Mouse (Mus musculus): ENCODE measurements around the gene Chst12. TPM values are rescaled to one million over a fixed set of nuclear protein-coding genes. Genes with fewer than 3 reads are reported as not detected.
A peak's percentile ranks its signal among the peaks of the same experiment; 100 is the strongest.
"Not testable (repeated sequence)": the region's sequence is repeated elsewhere in the genome, so short reads cannot be mapped to it uniquely, and the experiment has no call there.

Gene Chst12
- 19.9 and 21.7 TPM in 2 replicates for polyA plus RNA-seq (2015; fragmentation: Nextera tagmentation; extraction: Ambion mirVana)

GRCm38 (mm10) chr5:140505208-140505780 is at the start of gene Chst12:
Gene Chst12 (plus strand): TSS chr5:140505550.
- Histone ChIP-seq H3K9ac (replicated peaks; ENCODE audit: low read depth) (peak within 1 kb of the TSS; percentile 45; the same call in 1 of the 2 replicates), H3K4me1 (ENCODE audit: insufficient read depth, low read depth, low read length) (peaks cover 11% of the 10 kb centered on the region; the same call in 1 of the 2 replicates), H3K9me3 (ENCODE audit: low read length) (no peaks in the 10 kb centered on the region), H3K4me2 (replicated peaks; ENCODE audit: low read depth, low read length) (peak within 1 kb of the TSS; percentile 64), H3K36me3 (ENCODE audit: insufficient read depth, low read length) (no peaks in the 10 kb centered on the region), H3K27ac (ENCODE audit: low read length) (peak within 1 kb of the TSS; percentile 66), H3K27me3 (replicated peaks; ENCODE audit: insufficient read depth, low read length) (no peaks in the 10 kb centered on the region), H3K4me3 (ENCODE audit: low read depth, low read length) (peak within 1 kb of the TSS; percentile 45)
- 2% methylated on average over 37 of the region's 38 CpGs for WGBS
- no peak for TF ChIP-seq CTCF (IDR thresholded peaks at IDR 0.05)
- no peak; the same call in 1 of the 2 replicates for TF ChIP-seq EP300 (IDR thresholded peaks at IDR 0.05)
- peak; percentile 96 for ATAC-seq
- peak; percentile 99 for DNase-seq (ENCODE audit: low spot score)

DNA sequence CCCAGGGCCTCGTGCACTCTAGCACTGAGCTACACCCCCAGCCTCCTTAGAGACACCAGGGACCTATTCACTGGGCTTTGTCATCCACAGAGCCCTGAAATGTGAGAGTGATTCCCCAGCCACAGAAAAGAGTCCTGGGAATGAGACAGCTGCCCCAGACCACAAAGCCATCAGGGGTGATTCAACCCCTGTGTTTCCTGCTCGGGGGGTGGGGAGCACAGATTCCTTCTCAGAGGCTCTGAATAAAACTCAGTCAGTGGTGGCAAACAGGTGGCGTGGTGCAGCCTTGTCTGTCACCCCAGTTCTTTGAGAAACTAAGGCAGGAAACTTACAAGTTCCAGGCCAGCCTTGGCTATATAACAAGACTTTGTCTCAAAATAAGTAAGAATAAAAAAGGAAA is 43.9 kb upstream of the Chst12 start:
- 74% methylated on average over 3 of the region's 3 CpGs for WGBS
- H3K4me1 ChIP-seq (ENCODE audit: insufficient read depth, low read depth, low read length), result no peaks in the 10 kb centered on the region
- no peak for ATAC-seq
- H3K27me3 ChIP-seq (replicated peaks; ENCODE audit: insufficient read depth, low read length), result no peaks in the 10 kb centered on the region
- H3K4me2 ChIP-seq (replicated peaks; ENCODE audit: low read depth, low read length), result no peak overlapping the region
- H3K36me3 ChIP-seq (ENCODE audit: insufficient read depth, low read length), result no peaks in the 10 kb centered on the region
- H3K27ac ChIP-seq (ENCODE audit: low read length), result no peak overlapping the region
- H3K4me3 ChIP-seq (ENCODE audit: low read depth, low read length), result no peak overlapping the region
- H3K9ac ChIP-seq (replicated peaks; ENCODE audit: low read depth), result no peak overlapping the region
- TF ChIP-seq CTCF (IDR thresholded peaks at IDR 0.05) (no peak), EP300 (IDR thresholded peaks at IDR 0.05) (no peak)
- DNase-seq (ENCODE audit: low spot score), result no peak
- no peaks in the 10 kb centered on the region for H3K9me3 ChIP-seq (ENCODE audit: low read length)

GRCm38 (mm10) chr5:140463151-140463550 is 42.2 kb upstream of the Chst12 start:
- H3K9me3 ChIP-seq (ENCODE audit: low read length); H3K36me3 ChIP-seq (ENCODE audit: insufficient read depth, low read length); H3K9ac ChIP-seq (replicated peaks; ENCODE audit: low read depth); ATAC-seq; H3K27me3 ChIP-seq (replicated peaks; ENCODE audit: insufficient read depth, low read length); DNase-seq (ENCODE audit: low spot score); H3K4me1 ChIP-seq (ENCODE audit: insufficient read depth, low read depth, low read length); H3K4me2 ChIP-seq (replicated peaks; ENCODE audit: low read depth, low read length); H3K4me3 ChIP-seq (ENCODE audit: low read depth, low read length); H3K27ac ChIP-seq (ENCODE audit: low read length): not testable (repeated sequence)
- WGBS, result 75% methylated on average over 2 of the region's 2 CpGs

GRCm38 (mm10) chr5:140464943-140465342 is 40.4 kb upstream of the Chst12 start:
- no peak for TF ChIP-seq EP300 (IDR thresholded peaks at IDR 0.05)
- TF ChIP-seq CTCF (IDR thresholded peaks at IDR 0.05), result no peak
- Histone ChIP-seq H3K9ac (replicated peaks; ENCODE audit: low read depth) (no peak overlapping the region), H3K4me3 (ENCODE audit: low read depth, low read length) (no peak overlapping the region), H3K4me1 (ENCODE audit: insufficient read depth, low read depth, low read length) (no peaks in the 10 kb centered on the region), H3K27me3 (replicated peaks; ENCODE audit: insufficient read depth, low read length) (no peaks in the 10 kb centered on the region), H3K27ac (ENCODE audit: low read length) (no peak overlapping the region), H3K4me2 (replicated peaks; ENCODE audit: low read depth, low read length) (no peak overlapping the region), H3K9me3 (ENCODE audit: low read length) (no peaks in the 10 kb centered on the region), H3K36me3 (ENCODE audit: insufficient read depth, low read length) (no peaks in the 10 kb centered on the region)
- DNase-seq (ENCODE audit: low spot score) (no peak), ATAC-seq (no peak)
- 85% methylated on average over 2 of the region's 2 CpGs for WGBS

DNA sequence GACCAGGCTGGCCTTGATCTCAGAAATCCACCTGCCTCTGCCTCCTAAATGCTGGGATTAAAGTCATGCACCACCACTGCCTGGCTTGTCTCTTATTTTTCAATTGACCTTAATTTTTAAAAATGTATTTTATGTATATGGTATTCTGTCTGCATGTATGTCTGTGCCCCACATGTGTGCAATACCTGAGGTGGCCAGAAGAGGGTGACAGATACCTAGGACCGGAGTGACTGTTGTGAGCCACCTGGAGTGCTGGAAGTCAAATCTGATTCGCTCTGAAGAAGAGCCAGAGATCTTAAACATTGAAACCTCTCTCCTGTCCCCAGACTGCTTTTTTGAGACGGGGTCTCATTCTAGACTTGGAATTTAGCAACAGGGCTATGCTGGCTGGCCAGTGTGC is 33.0 kb upstream of the Chst12 start:
- TF ChIP-seq CTCF (IDR thresholded peaks at IDR 0.05) (peak; percentile 58), EP300 (IDR thresholded peaks at IDR 0.05) (no peak)
- no peak overlapping the region for H3K27ac ChIP-seq (ENCODE audit: low read length)
- no peaks in the 10 kb centered on the region for H3K36me3 ChIP-seq (ENCODE audit: insufficient read depth, low read length)
- no peaks in the 10 kb centered on the region for H3K27me3 ChIP-seq (replicated peaks; ENCODE audit: insufficient read depth, low read length)
- no peak overlapping the region for H3K9ac ChIP-seq (replicated peaks; ENCODE audit: low read depth)
- DNase-seq (ENCODE audit: low spot score), result no peak
- H3K4me2 ChIP-seq (replicated peaks; ENCODE audit: low read depth, low read length), result no peak overlapping the region
- 81% methylated on average over 3 of the region's 3 CpGs for WGBS
- no peak for ATAC-seq
- no peaks in the 10 kb centered on the region for H3K4me1 ChIP-seq (ENCODE audit: insufficient read depth, low read depth, low read length)
- no peaks in the 10 kb centered on the region for H3K9me3 ChIP-seq (ENCODE audit: low read length)
- H3K4me3 ChIP-seq (ENCODE audit: low read depth, low read length), result no peak overlapping the region

DNA sequence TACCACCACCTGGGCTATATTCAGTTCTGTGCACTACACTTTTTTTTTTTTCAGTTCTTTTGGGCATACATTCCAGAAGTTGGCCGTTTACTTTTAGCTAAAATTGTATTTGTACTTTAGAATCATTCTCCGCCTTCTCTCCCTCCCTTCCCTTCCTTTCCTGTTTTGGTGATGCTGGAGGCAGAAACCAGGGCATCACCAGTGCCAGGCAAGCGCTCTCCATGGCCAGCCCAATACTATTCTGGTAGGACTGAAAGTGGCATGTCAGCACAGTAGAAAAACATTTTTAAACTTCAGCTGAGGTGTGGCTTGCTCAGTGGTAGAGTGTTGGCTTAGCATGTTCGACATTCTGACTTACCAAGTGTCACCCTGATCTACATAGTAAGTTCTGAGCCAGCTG is 23.9 kb upstream of the Chst12 start:
- H3K4me3 ChIP-seq (ENCODE audit: low read depth, low read length), result no peak overlapping the region
- no peaks in the 10 kb centered on the region for H3K27me3 ChIP-seq (replicated peaks; ENCODE audit: insufficient read depth, low read length)
- ATAC-seq (no peak), DNase-seq (ENCODE audit: low spot score) (no peak)
- no peaks in the 10 kb centered on the region for H3K36me3 ChIP-seq (ENCODE audit: insufficient read depth, low read length)
- no peak for TF ChIP-seq EP300 (IDR thresholded peaks at IDR 0.05)
- TF ChIP-seq CTCF (IDR thresholded peaks at IDR 0.05), result no peak
- WGBS, result 56% methylated on average over 4 of the region's 4 CpGs
- H3K9ac ChIP-seq (replicated peaks; ENCODE audit: low read depth), result no peak overlapping the region
- no peak overlapping the region for H3K27ac ChIP-seq (ENCODE audit: low read length)
- no peaks in the 10 kb centered on the region for H3K9me3 ChIP-seq (ENCODE audit: low read length)
- no peak overlapping the region for H3K4me2 ChIP-seq (replicated peaks; ENCODE audit: low read depth, low read length)
- no peaks in the 10 kb centered on the region for H3K4me1 ChIP-seq (ENCODE audit: insufficient read depth, low read depth, low read length)

- no peak for DNase-seq (ENCODE audit: low spot score)
- no peak overlapping the region for H3K4me2 ChIP-seq (replicated peaks; ENCODE audit: low read depth, low read length)
- no peak for ATAC-seq
- H3K4me1 ChIP-seq (ENCODE audit: insufficient read depth, low read depth, low read length), result no peaks in the 10 kb centered on the region
- H3K4me3 ChIP-seq (ENCODE audit: low read depth, low read length), result no peak overlapping the region
- 59% methylated on average over 6 of the region's 6 CpGs for WGBS
- H3K9ac ChIP-seq (replicated peaks; ENCODE audit: low read depth), result no peak overlapping the region
- no peaks in the 10 kb centered on the region for H3K27me3 ChIP-seq (replicated peaks; ENCODE audit: insufficient read depth, low read length)
- H3K36me3 ChIP-seq (ENCODE audit: insufficient read depth, low read length), result no peaks in the 10 kb centered on the region
- H3K9me3 ChIP-seq (ENCODE audit: low read length), result no peaks in the 10 kb centered on the region
- H3K27ac ChIP-seq (ENCODE audit: low read length), result no peak overlapping the region
- no peak for TF ChIP-seq CTCF (IDR thresholded peaks at IDR 0.05)
- no peak for TF ChIP-seq EP300 (IDR thresholded peaks at IDR 0.05)
These were observed 14.2 kb upstream of the Chst12 start for GRCm38 (mm10) chr5:140491142-140491541.
